Mouse (Mus musculus) olfactory bulb, adult 2 months (tissue): Measurements from ENCODE around the gene Olfr643.

Experiments
- CTCF ChIP-seq: fragments of 200-500 bp; IDR thresholded peaks from 2 replicates; pipeline ENCODE4 v1.5.1; 2012; ENCODE audit warnings: low read depth, mild to moderate bottlenecking, low read length, moderate library complexity; ENCODE audit not compliant: insufficient read depth
- POLR2A ChIP-seq: fragments of 200-500 bp; IDR thresholded peaks from 2 replicates; pipeline ENCODE4 v1.6.1; 2012; ENCODE audit warnings: mild to moderate bottlenecking, low read depth, low read length, moderate library complexity; ENCODE audit not compliant: insufficient read depth

GRCm38 (mm10) chr7:104017203-104017602, 120.0 kb downstream of the Olfr643 start, which contains the start of gene Olfr639:
- TF ChIP-seq CTCF = no peak
- TF ChIP-seq POLR2A = no peak
